Mouse (Mus musculus) liver, postnatal 0 days (tissue): ENCODE measurements around the gene Rtn4r. TPM values are rescaled to one million over a fixed set of nuclear protein-coding genes. Genes with fewer than 3 reads are reported as not detected.
A peak's percentile ranks its signal among the peaks of the same experiment; 100 is the strongest.

ENCODE experiments used
- ATAC-seq: fragments of 200-750 bp; cut with Nextera tagmentation; 2 replicates; pipeline ENCODE4 v1.8.0; 2017; ENCODE audit warnings: mild to moderate bottlenecking, moderate library complexity
- DNase-seq: peaks from one replicate; pipeline ENCODE4 v3.0.0-alpha.2; 2016
- H3K27ac ChIP-seq: fragments of 300-500 bp; sonication (generic); 2 replicates; pipeline ENCODE4 v1.5.1; 2014; ENCODE audit warnings: antibody characterized with exemption, moderate library complexity, mild to moderate bottlenecking, low read depth
- H3K27me3 ChIP-seq: fragments of 300-500 bp; sonication (generic); 2 replicates; pipeline ENCODE4 v1.6.1; 2014; ENCODE audit warnings: low read length, control low read depth, mixed read lengths; ENCODE audit not compliant: insufficient read depth
- H3K36me3 ChIP-seq: fragments of 300-500 bp; sonication (generic); replicated peaks from 2 replicates; pipeline ENCODE4 v1.6.1; 2014; ENCODE audit warnings: mild to moderate bottlenecking, control low read depth, low read length, moderate library complexity, mixed read lengths; ENCODE audit not compliant: insufficient read depth
- H3K4me1 ChIP-seq: fragments of 300-500 bp; sonication (generic); 2 replicates; pipeline ENCODE4 v1.6.1; 2014; ENCODE audit warnings: antibody characterized with exemption, mild to moderate bottlenecking, control low read depth; ENCODE audit not compliant: insufficient read depth
- H3K4me2 ChIP-seq: fragments of 300-500 bp; sonication (generic); 2 replicates; pipeline ENCODE4 v1.6.1; 2014; ENCODE audit warnings: low read depth, mild to moderate bottlenecking, low read length, moderate library complexity, mixed read lengths
- H3K4me3 ChIP-seq: fragments of 300-500 bp; sonication (generic); 2 replicates; pipeline ENCODE4 v1.5.1; 2014; ENCODE audit warnings: low read depth, low read length
- H3K9ac ChIP-seq: fragments of 300-500 bp; sonication (generic); replicated peaks from 2 replicates; pipeline ENCODE4 v1.6.1; 2014; ENCODE audit warnings: mild to moderate bottlenecking, moderate library complexity
- H3K9me3 ChIP-seq: fragments of 300-500 bp; sonication (generic); 2 replicates; pipeline ENCODE4 v1.6.1; 2016; ENCODE audit warnings: mild to moderate bottlenecking, control low read depth, low read length, mixed read lengths
- CTCF ChIP-seq: sonication (generic); IDR thresholded peaks from 2 replicates; pipeline ENCODE4 v1.5.1; 2016; ENCODE audit warnings: antibody characterized with exemption, low read depth
- EP300 ChIP-seq: IDR thresholded peaks from 2 replicates; pipeline ENCODE4 v1.6.1; 2016; ENCODE audit warnings: antibody characterized with exemption, low read depth, mild to moderate bottlenecking
- WGBS: fragments of 180-500 bp; shearing (Covaris S2); extraction: QIAGEN DNeasy Blood & Tissue Kit; methylation state at CpG from one replicate; pipeline ENCODE4 v1.1.7; 2014; ENCODE audit not compliant: insufficient replicate concordance; 5-methylcytosine and 5-hydroxymethylcytosine counted together
- polyA plus RNA-seq: library from polyadenylated mRNA; unstranded; fragments of >200 nt; fragmentation: Nextera tagmentation; extraction: Ambion mirVana; gene quantifications from 2 replicates; pipeline ENCODE4 v1.2.1, GENCODE M21; 2015

Rtn4r gene
- polyA plus RNA-seq, 1 experiment from 2014 or later = 0.15 TPM

DNA sequence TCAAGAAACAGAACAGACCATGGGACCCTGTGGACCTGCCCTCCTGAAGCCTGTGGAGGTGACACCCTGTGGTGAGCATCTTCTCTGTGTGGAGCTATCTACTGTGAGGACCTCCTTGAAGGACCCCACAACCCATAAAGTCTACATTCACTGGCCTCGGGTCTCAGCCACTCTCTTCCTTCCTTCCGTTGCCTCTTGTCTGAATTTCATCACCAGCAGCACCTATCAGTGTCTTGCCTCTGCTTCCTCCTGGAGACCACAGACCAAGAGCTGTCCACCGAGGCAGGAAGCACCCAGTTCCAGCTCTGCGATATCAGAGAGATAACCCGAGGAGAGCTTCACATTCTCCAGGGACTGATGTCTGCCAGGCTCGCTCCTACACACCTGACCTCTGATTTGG is 31.8 kb downstream of the Rtn4r start:
- Histone ChIP-seq H3K9me3 (no peaks in the 10 kb centered on the region), H3K4me2 (no peak overlapping the region), H3K4me3 (no peak overlapping the region), H3K9ac (no peak overlapping the region), H3K4me1 (peaks cover 8% of the 10 kb centered on the region), H3K27me3 (no peaks in the 10 kb centered on the region), H3K36me3 (no peaks in the 10 kb centered on the region), H3K27ac (no peak overlapping the region)
- peak; percentile 19; the same call in 1 of the 2 replicates for ATAC-seq
- 36% methylated on average over 6 of the region's 6 CpGs for WGBS
- no peak for DNase-seq
- TF ChIP-seq EP300 (no peak), CTCF (no peak)

DNA sequence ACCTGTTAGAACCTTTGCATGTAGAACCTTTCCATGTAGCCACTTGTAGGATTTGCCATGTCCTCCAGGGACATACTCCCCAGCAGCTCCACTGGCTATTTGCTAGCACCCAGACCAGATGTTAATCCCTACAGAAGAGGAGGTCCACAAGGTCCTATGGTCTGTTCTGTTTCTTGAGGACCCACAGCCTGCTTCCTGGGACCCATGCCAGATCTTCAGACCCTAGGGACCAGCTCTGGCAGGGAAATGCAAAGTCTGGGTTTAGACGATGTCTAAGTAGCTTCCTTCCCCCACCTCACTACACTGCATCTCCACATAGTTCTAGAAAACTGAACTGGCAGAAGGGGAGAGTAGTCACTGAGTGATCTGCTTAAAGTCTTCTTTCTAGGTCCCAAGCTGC is 32.3 kb downstream of the Rtn4r start:
- ATAC-seq = no peak

DNA sequence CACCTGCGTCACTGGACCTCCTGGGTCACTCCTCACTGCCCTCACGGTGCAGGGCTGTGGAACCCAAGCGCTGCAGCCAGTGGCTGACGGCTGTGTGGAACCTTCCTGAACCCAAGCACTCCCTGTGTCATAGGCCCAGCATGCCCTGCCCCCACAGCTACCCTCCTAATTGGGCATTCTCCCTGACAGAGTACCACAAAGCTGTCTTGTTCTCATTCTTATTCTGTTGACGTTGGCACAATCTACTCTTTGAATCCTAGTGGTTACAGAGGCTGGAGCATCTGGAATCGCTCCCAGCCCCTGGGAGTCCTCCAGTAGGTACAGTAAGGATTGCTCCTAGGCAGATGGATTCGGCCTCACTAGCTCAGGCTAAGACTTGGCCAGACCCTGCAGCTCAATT is 33.1 kb downstream of the Rtn4r start:
- ATAC-seq = no peak
- H3K27ac ChIP-seq = no peak overlapping the region

More for the DNA sequence above, 32.3 kb downstream of the Rtn4r start:
- no peak overlapping the region for H3K4me2 ChIP-seq
- no peaks in the 10 kb centered on the region for H3K27me3 ChIP-seq
- TF ChIP-seq EP300 = no peak
- no peak for TF ChIP-seq CTCF
- no peak overlapping the region for H3K4me3 ChIP-seq
- no peaks in the 10 kb centered on the region for H3K36me3 ChIP-seq
- 27% methylated on average over 1 of the region's 1 CpGs for WGBS
- H3K9ac ChIP-seq = no peak overlapping the region
- peaks cover 8% of the 10 kb centered on the region for H3K4me1 ChIP-seq
- no peak for DNase-seq
- no peaks in the 10 kb centered on the region for H3K9me3 ChIP-seq
- H3K27ac ChIP-seq = no peak overlapping the region

DNA sequence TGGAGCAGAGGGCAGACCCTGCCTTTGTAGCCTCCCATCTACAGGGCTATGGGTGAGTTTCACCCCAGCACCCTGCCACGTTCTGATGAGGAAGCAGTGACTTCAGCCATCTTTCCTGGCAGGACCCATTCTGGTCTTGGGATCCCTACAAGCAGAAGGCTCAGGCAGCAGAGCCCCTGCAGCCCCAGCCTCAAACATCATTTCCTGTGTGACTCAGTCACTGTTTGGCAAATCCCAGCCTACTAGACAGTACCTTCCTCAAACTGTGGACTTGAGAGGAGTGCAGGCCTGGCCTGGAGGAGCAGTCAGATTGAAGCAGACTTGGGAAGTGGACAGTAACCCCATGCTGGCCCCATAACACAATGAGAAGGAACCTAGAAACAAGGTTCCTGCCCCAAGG is 33.7 kb downstream of the Rtn4r start:
- Histone ChIP-seq H3K9ac (no peak overlapping the region), H3K36me3 (no peaks in the 10 kb centered on the region), H3K27me3 (no peaks in the 10 kb centered on the region), H3K4me3 (no peak overlapping the region), H3K9me3 (no peaks in the 10 kb centered on the region), H3K4me1 (peaks cover 8% of the 10 kb centered on the region), H3K27ac (no peak overlapping the region), H3K4me2 (no peak overlapping the region)
- ATAC-seq = no peak
- TF ChIP-seq EP300 (no peak), CTCF (no peak)
- 48% methylated on average over 1 of the region's 1 CpGs for WGBS
- no peak for DNase-seq

More for the DNA sequence above, 33.1 kb downstream of the Rtn4r start:
- Histone ChIP-seq H3K4me2 (no peak overlapping the region), H3K4me1 (peaks cover 8% of the 10 kb centered on the region), H3K36me3 (no peaks in the 10 kb centered on the region), H3K9me3 (no peaks in the 10 kb centered on the region), H3K27me3 (no peaks in the 10 kb centered on the region), H3K4me3 (no peak overlapping the region), H3K9ac (no peak overlapping the region)
- DNase-seq = no peak
- no peak for TF ChIP-seq CTCF
- TF ChIP-seq EP300 = no peak
- WGBS = 62% methylated on average over 7 of the region's 7 CpGs

- ATAC-seq (no peak), DNase-seq (no peak)
- Histone ChIP-seq H3K4me2 (no peak overlapping the region), H3K9me3 (no peaks in the 10 kb centered on the region), H3K9ac (no peak overlapping the region), H3K4me1 (peaks cover 6% of the 10 kb centered on the region), H3K27ac (no peak overlapping the region), H3K36me3 (no peaks in the 10 kb centered on the region), H3K4me3 (no peak overlapping the region), H3K27me3 (no peaks in the 10 kb centered on the region)
- TF ChIP-seq CTCF (no peak), EP300 (no peak)
- WGBS = 59% methylated on average over 2 of the region's 2 CpGs
Measured at GRCm38 (mm10) chr16:18164642-18165238, 37.3 kb downstream of the Rtn4r start.

- no peaks in the 10 kb centered on the region for H3K4me1 ChIP-seq
- ATAC-seq (no peak), DNase-seq (no peak)
- no peak overlapping the region for H3K4me2 ChIP-seq
- no peaks in the 10 kb centered on the region for H3K27me3 ChIP-seq
- no peak overlapping the region for H3K27ac ChIP-seq
- WGBS = 77% methylated on average over 6 of the region's 6 CpGs
- no peaks in the 10 kb centered on the region for H3K9me3 ChIP-seq
- TF ChIP-seq CTCF (no peak), EP300 (no peak)
- H3K9ac ChIP-seq = no peak overlapping the region
- H3K4me3 ChIP-seq = no peak overlapping the region
- no peaks in the 10 kb centered on the region for H3K36me3 ChIP-seq
Measured at GRCm38 (mm10) chr16:18166613-18167190, 39.3 kb downstream of the Rtn4r start.
